Mouse (Mus musculus): Measurements from ENCODE around the gene Gm45208. TPM values are rescaled to one million over a fixed set of nuclear protein-coding genes. Genes with fewer than 3 reads are reported as not detected.

Gene Gm45208
- polyA plus RNA-seq, 1 experiment from 2014 or later, result 0.85 TPM

DNA sequence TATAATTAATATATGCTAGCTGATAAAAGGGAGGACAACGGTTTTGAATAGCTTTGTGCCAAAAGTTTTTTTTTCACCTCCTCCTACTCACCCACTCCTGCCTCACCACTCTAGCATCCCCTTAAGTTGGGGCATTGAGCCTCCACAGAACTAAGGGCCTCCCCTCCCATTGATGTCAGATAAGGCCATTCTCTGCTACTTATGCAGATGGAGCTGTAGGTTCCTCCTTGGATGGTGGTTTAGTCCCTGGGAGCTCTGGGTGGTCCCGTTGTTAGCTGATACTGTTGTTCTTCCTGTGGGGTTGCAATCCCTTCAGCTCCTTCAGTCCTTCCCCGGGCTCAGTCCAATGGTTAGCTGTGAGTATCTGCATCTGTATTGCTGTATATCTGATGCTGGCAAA is 57.2 kb downstream of the Gm45208 start:
- no peaks in the 10 kb centered on the region for H3K4me1 ChIP-seq
- WGBS, result 27% methylated on average over 3 of the region's 3 CpGs
- ATAC-seq (replicated peaks), result no peak
- no peak overlapping the region for H3K4me2 ChIP-seq
- H3K27me3 ChIP-seq (replicated peaks), result no peaks in the 10 kb centered on the region
- H3K4me3 ChIP-seq, result no peak overlapping the region
- no peaks in the 10 kb centered on the region for H3K36me3 ChIP-seq (replicated peaks)
- no peak overlapping the region for H3K27ac ChIP-seq
- no peaks in the 10 kb centered on the region for H3K9me3 ChIP-seq
- no peak overlapping the region for H3K9ac ChIP-seq

Other genes with a start within 250 kb of the Gm45208 start
- gene Foxp3, start 148.6 kb upstream of the Gm45208 start, polyA plus RNA-seq (2015; fragmentation: Nextera tagmentation; extraction: Ambion mirVana), result 0.10 TPM in 1 of 2 replicates, not detected in the other
- 7.5 and 8.1 TPM in 2 replicates for gene Ppp1r3f, start 148.0 kb upstream of the Gm45208 start, polyA plus RNA-seq (2015; fragmentation: Nextera tagmentation; extraction: Ambion mirVana)
- gene Ccdc22, start 116.7 kb upstream of the Gm45208 start, polyA plus RNA-seq (2015; fragmentation: Nextera tagmentation; extraction: Ambion mirVana), result 33.0 and 34.4 TPM in 2 replicates
- 0.13 and 0.27 TPM in 2 replicates for gene Cacna1f, start 115.2 kb upstream of the Gm45208 start, polyA plus RNA-seq (2015; fragmentation: Nextera tagmentation; extraction: Ambion mirVana)
- gene Syp, start 83.8 kb upstream of the Gm45208 start, polyA plus RNA-seq (2015; fragmentation: Nextera tagmentation; extraction: Ambion mirVana), result 176 and 179 TPM in 2 replicates
- 1.6 and 1.7 TPM in 2 replicates for gene Prickle3, start 65.0 kb upstream of the Gm45208 start, polyA plus RNA-seq (2015; fragmentation: Nextera tagmentation; extraction: Ambion mirVana)
- 17.5 and 19.7 TPM in 2 replicates for gene Plp2, start 50.9 kb upstream of the Gm45208 start, polyA plus RNA-seq (2015; fragmentation: Nextera tagmentation; extraction: Ambion mirVana)
- 0.09 TPM in 1 of 2 replicates, not detected in the other for gene Magix, start 41.0 kb upstream of the Gm45208 start, polyA plus RNA-seq (2015; fragmentation: Nextera tagmentation; extraction: Ambion mirVana)
- gene Gpkow, start 25.1 kb upstream of the Gm45208 start, polyA plus RNA-seq (2015; fragmentation: Nextera tagmentation; extraction: Ambion mirVana), result 44.9 and 45.8 TPM in 2 replicates
- gene Wdr45, start 7.9 kb upstream of the Gm45208 start, polyA plus RNA-seq (2015; fragmentation: Nextera tagmentation; extraction: Ambion mirVana), result 35.0 and 35.2 TPM in 2 replicates
- 132 and 133 TPM in 2 replicates for gene Praf2, start 6.2 kb downstream of the Gm45208 start, polyA plus RNA-seq (2015; fragmentation: Nextera tagmentation; extraction: Ambion mirVana)
- gene Ccdc120, start 28.7 kb downstream of the Gm45208 start, polyA plus RNA-seq (2015; fragmentation: Nextera tagmentation; extraction: Ambion mirVana), result 78.4 and 85.2 TPM in 2 replicates
- 26.3 and 26.6 TPM in 2 replicates for gene Tfe3, start 40.3 kb downstream of the Gm45208 start, polyA plus RNA-seq (2015; fragmentation: Nextera tagmentation; extraction: Ambion mirVana)
- gene Gripap1, start 67.5 kb downstream of the Gm45208 start, polyA plus RNA-seq (2015; fragmentation: Nextera tagmentation; extraction: Ambion mirVana), result 72.3 and 78.8 TPM in 2 replicates
- gene Kcnd1, start 100.0 kb downstream of the Gm45208 start, polyA plus RNA-seq (2015; fragmentation: Nextera tagmentation; extraction: Ambion mirVana), result 2.3 and 2.9 TPM in 2 replicates
- gene Otud5, start 119.1 kb downstream of the Gm45208 start, polyA plus RNA-seq (2015; fragmentation: Nextera tagmentation; extraction: Ambion mirVana), result 49.1 and 53.2 TPM in 2 replicates
- gene Pim2, start 156.0 kb downstream of the Gm45208 start, polyA plus RNA-seq (2015; fragmentation: Nextera tagmentation; extraction: Ambion mirVana), result 21.7 and 22.1 TPM in 2 replicates
- gene Slc35a2, start 161.8 kb downstream of the Gm45208 start, polyA plus RNA-seq (2015; fragmentation: Nextera tagmentation; extraction: Ambion mirVana), result 42.2 and 42.9 TPM in 2 replicates
- gene Pqbp1, start 177.0 kb downstream of the Gm45208 start, polyA plus RNA-seq (2015; fragmentation: Nextera tagmentation; extraction: Ambion mirVana), result 222 and 224 TPM in 2 replicates
- gene Timm17b, start 177.1 kb downstream of the Gm45208 start, polyA plus RNA-seq (2015; fragmentation: Nextera tagmentation; extraction: Ambion mirVana), result 173 and 178 TPM in 2 replicates
- gene Gm10491, start 185.6 kb downstream of the Gm45208 start, polyA plus RNA-seq (2015; fragmentation: Nextera tagmentation; extraction: Ambion mirVana), result not detected in 2 replicates
- 1.2 TPM in 1 of 2 replicates, not detected in the other for gene Gm10490, start 187.3 kb downstream of the Gm45208 start, polyA plus RNA-seq (2015; fragmentation: Nextera tagmentation; extraction: Ambion mirVana)
- 273 and 288 TPM in 2 replicates for gene Pcsk1n, start 197.6 kb downstream of the Gm45208 start, polyA plus RNA-seq (2015; fragmentation: Nextera tagmentation; extraction: Ambion mirVana)
- gene Eras, start 206.4 kb downstream of the Gm45208 start, polyA plus RNA-seq (2015; fragmentation: Nextera tagmentation; extraction: Ambion mirVana), result not detected in 2 replicates
- gene Hdac6, start 225.6 kb downstream of the Gm45208 start, polyA plus RNA-seq (2015; fragmentation: Nextera tagmentation; extraction: Ambion mirVana), result 76.8 and 79.0 TPM in 2 replicates